Mouse (Mus musculus): ENCODE data around the gene Slc25a35. TPM values are rescaled to one million over a fixed set of nuclear protein-coding genes. Genes with fewer than 3 reads are reported as not detected.

Gene Slc25a35
- total and polyA plus RNA-seq, 3 experiments, result 0.83 to 1.6 TPM; not detected in 1

DNA sequence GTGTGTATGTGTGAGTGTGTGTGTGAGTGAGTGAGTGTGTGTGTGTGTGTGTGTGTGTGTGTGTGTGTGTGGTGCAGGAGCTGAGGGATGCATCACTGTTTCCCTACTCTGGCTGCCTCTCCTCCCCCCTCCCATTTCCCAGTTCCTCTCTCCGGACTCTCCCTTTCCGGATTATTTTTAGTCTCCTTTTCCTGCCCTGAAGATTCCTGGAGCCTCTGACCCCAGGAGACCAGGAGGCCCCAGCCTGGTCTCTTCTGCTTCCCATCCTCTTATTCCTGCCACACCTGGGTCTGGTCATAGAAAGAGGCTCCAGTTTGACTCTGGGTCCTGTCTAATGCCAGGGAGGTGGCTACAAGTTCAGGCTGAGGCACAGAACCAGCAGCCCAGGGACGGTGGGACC lies 11.8 kb upstream of the Slc25a35 start:
- in situ Hi-C loops (cut with MboI; ENCODE audit: low pct_ligation_motif_present, low pct_unique_long_range_greater_than_20kb, low sequenced_read_pairs), result no loop called here
- Histone ChIP-seq H3K79me2 (replicated peaks; ENCODE audit: control insufficient read depth, extremely low read depth, insufficient read depth, poor library complexity, severe bottlenecking) (no peaks in the 10 kb centered on the region), H3K27me3 (replicated peaks) (peaks cover 37% of the 10 kb centered on the region), H3K4me2 (ENCODE audit: insufficient read depth, low read depth, poor library complexity, severe bottlenecking) (no peak overlapping the region), H3K4me3 (replicated peaks in 1 of 3; ENCODE audit: low read depth in 2 of 3, low read length in 2 of 3, poor library complexity in 1 of 3) (no peak overlapping the region), H3K4me1 (ENCODE audit: control insufficient read depth in 1 of 2, insufficient read depth in 2 of 2) (peaks cover 0 to 9% of the 10 kb centered on the region in 2 experiments; a peak in 3 of 4 replicates), H3K27ac (ENCODE audit: insufficient read depth, low read depth) (no peak overlapping the region), H3K9me3 (replicated peaks; ENCODE audit: low read length) (no peaks in the 10 kb centered on the region), H3K9ac (ENCODE audit: insufficient read depth, low read depth) (no peak overlapping the region), H3K36me3 (replicated peaks in 1 of 2; ENCODE audit: control insufficient read depth in 1 of 2, insufficient read depth in 1 of 2, low read length in 1 of 2) (no peaks in the 10 kb centered on the region)
- DNase-seq (ENCODE audit: extremely low read depth), result no peak
- dilution Hi-C loops (cut with MboI; ENCODE audit: extremely low pct_ligation_motif_present, extremely low pct_unique_long_range_greater_than_20kb, low sequenced_read_pairs), result no loop called here
- no peak for TF ChIP-seq MAFK (IDR thresholded peaks at IDR 0.05; ENCODE audit: insufficient replicate concordance, low read length)
- no peak for TF ChIP-seq MXI1 (IDR thresholded peaks at IDR 0.05; ENCODE audit: low read depth, low read length)
- TF ChIP-seq IRF4 (IDR thresholded peaks at IDR 0.05; ENCODE audit: low read depth, low read length), result peak; percentile 60

DNA sequence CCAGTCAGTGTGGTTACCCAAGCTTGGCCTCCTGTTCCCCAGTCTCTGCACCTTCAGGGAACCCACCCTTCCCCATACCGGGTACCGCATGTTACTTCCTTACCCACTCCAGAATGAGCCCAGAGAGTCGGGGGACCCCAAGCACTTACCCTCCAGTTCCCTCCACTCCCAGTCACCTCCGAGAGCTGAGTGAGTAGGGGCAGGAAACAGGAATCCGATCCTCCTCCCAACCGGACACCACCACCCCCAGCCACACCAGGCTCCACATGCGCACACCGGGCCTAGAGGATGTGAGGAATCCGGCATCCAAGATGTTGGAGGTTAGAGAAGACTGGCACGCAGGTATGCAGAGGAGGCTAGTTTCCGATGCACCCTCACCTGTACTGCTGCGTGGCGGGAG lies 11.2 kb upstream of the Slc25a35 start:
- no peaks in the 10 kb centered on the region for H3K36me3 ChIP-seq (replicated peaks in 1 of 2; ENCODE audit: control insufficient read depth in 1 of 2, insufficient read depth in 1 of 2, low read length in 1 of 2)
- no peaks in the 10 kb centered on the region for H3K79me2 ChIP-seq (replicated peaks; ENCODE audit: control insufficient read depth, extremely low read depth, insufficient read depth, poor library complexity, severe bottlenecking)
- peaks cover 0 to 9% of the 10 kb centered on the region in 2 experiments; a peak in 3 of 4 replicates for H3K4me1 ChIP-seq (ENCODE audit: control insufficient read depth in 1 of 2, insufficient read depth in 2 of 2)
- DNase-seq (ENCODE audit: extremely low read depth), result no peak
- TF ChIP-seq BHLHE40 (IDR thresholded peaks at IDR 0.05; ENCODE audit: low read depth, low read length) (no peak), NELFE (IDR thresholded peaks at IDR 0.05; ENCODE audit: low read depth, low read length) (no peak), UBTF (IDR thresholded peaks at IDR 0.05; ENCODE audit: low read depth, low read length) (no peak), MAFK (IDR thresholded peaks at IDR 0.05; ENCODE audit: insufficient replicate concordance, low read length) (no peak), CTCF (conservative IDR thresholded peaks at IDR 0.05 in 1 of 2, IDR thresholded peaks at IDR 0.05 in 1 of 2; ENCODE audit: low read depth in 2 of 2, low read length in 2 of 2) (no peak), RCOR1 (conservative IDR thresholded peaks at IDR 0.05; ENCODE audit: low read depth, low read length) (no peak), KAT2A (IDR thresholded peaks at IDR 0.05; ENCODE audit: insufficient replicate concordance, low read length) (no peak), EP300 (IDR thresholded peaks at IDR 0.05; ENCODE audit: low read length) (no peak), MAX (IDR thresholded peaks at IDR 0.05; ENCODE audit: low read length) (no peak)
- H3K9ac ChIP-seq (ENCODE audit: insufficient read depth, low read depth), result no peak overlapping the region
- no peak overlapping the region for H3K4me2 ChIP-seq (ENCODE audit: insufficient read depth, low read depth, poor library complexity, severe bottlenecking)
- H3K27ac ChIP-seq (ENCODE audit: insufficient read depth, low read depth), result no peak overlapping the region
- H3K4me3 ChIP-seq (replicated peaks in 1 of 3; ENCODE audit: low read depth in 2 of 3, low read length in 2 of 3, poor library complexity in 1 of 3), result no peak overlapping the region
- in situ Hi-C loops (cut with MboI; ENCODE audit: low pct_ligation_motif_present, low pct_unique_long_range_greater_than_20kb, low sequenced_read_pairs) (no loop called here), dilution Hi-C loops (cut with MboI; ENCODE audit: extremely low pct_ligation_motif_present, extremely low pct_unique_long_range_greater_than_20kb, low sequenced_read_pairs) (no loop called here)
- H3K9me3 ChIP-seq (replicated peaks; ENCODE audit: low read length), result no peaks in the 10 kb centered on the region
- peaks cover 39% of the 10 kb centered on the region for H3K27me3 ChIP-seq (replicated peaks)

DNA sequence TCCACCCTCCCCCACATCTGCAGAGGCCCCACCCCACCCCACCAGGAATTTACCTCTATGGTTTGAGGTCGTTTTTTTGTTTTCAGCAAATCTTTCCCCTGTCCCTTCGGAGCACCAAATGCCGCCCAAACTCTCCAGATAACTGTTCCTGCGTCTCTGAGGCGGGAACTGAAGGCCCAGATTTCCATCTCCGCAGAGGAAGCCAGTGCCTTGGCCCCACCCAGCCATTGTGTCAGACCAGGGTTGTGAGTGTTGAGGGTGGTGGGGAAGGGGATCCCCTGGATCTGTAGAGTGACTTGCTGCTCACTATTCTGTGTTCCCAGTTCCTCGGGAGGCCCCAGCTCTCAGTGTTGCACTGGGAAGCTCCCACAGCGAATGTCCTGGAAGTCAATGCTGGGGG lies 10.6 kb upstream of the Slc25a35 start, which contains the start of gene Arhgef15:
TSS of gene Arhgef15 (minus strand) at position 173 of the 400 bp plus-strand sequence.
- TF ChIP-seq ZKSCAN1 (IDR thresholded peaks at IDR 0.05; ENCODE audit: borderline replicate concordance, low read depth, low read length) (no peak), CHD1 (IDR thresholded peaks at IDR 0.05; ENCODE audit: low read depth, low read length) (no peak), USF1 (IDR thresholded peaks at IDR 0.05; ENCODE audit: low read depth, low read length) (no peak), ZNF384 (IDR thresholded peaks at IDR 0.05; ENCODE audit: low read depth, low read length) (no peak), JUND (conservative IDR thresholded peaks at IDR 0.05; ENCODE audit: low read depth, low read length) (no peak), JUN (IDR thresholded peaks at IDR 0.05; ENCODE audit: insufficient read depth, low read depth, low read length) (no peak), NELFE (IDR thresholded peaks at IDR 0.05; ENCODE audit: low read depth, low read length) (no peak), MAZ (IDR thresholded peaks at IDR 0.05; ENCODE audit: low read depth, low read length) (no peak), IRF4 (IDR thresholded peaks at IDR 0.05; ENCODE audit: low read depth, low read length) (no peak), UBTF (IDR thresholded peaks at IDR 0.05; ENCODE audit: low read depth, low read length) (no peak)
- no peak for DNase-seq (ENCODE audit: extremely low read depth)
- Histone ChIP-seq H3K9ac (ENCODE audit: insufficient read depth, low read depth) (no peak within 1 kb of the TSS), H3K4me1 (ENCODE audit: control insufficient read depth in 1 of 2, insufficient read depth in 2 of 2) (peaks cover 0 to 9% of the 10 kb centered on the region in 2 experiments; a peak in 3 of 4 replicates), H3K9me3 (replicated peaks; ENCODE audit: low read length) (no peaks in the 10 kb centered on the region), H3K27me3 (replicated peaks) (peaks cover 35% of the 10 kb centered on the region), H3K36me3 (replicated peaks in 1 of 2; ENCODE audit: control insufficient read depth in 1 of 2, insufficient read depth in 1 of 2, low read length in 1 of 2) (no peaks in the 10 kb centered on the region), H3K4me2 (ENCODE audit: insufficient read depth, low read depth, poor library complexity, severe bottlenecking) (no peak within 1 kb of the TSS), H3K79me2 (replicated peaks; ENCODE audit: control insufficient read depth, extremely low read depth, insufficient read depth, poor library complexity, severe bottlenecking) (no peaks in the 10 kb centered on the region), H3K27ac (ENCODE audit: insufficient read depth, low read depth) (no peak within 1 kb of the TSS), H3K4me3 (replicated peaks in 1 of 3; ENCODE audit: low read depth in 2 of 3, low read length in 2 of 3, poor library complexity in 1 of 3) (no peak within 1 kb of the TSS)
- in situ Hi-C loops (cut with MboI; ENCODE audit: low pct_ligation_motif_present, low pct_unique_long_range_greater_than_20kb, low sequenced_read_pairs), result no loop called here
- dilution Hi-C loops (cut with MboI; ENCODE audit: extremely low pct_ligation_motif_present, extremely low pct_unique_long_range_greater_than_20kb, low sequenced_read_pairs), result no loop called here
